Mouse (Mus musculus) ovary, adult 18-20 months (tissue): ENCODE results near the gene Prss1.
"Not testable (repeated sequence)": the region's sequence is repeated elsewhere in the genome, so short reads cannot be mapped to it uniquely, and the experiment has no call there.

Source experiments
- DNase-seq: peaks from one replicate; pipeline ENCODE4 v3.0.0; 2022; ENCODE audit warnings: low spot score, mixed read lengths

Gene Prss1

GRCm38 (mm10) chr6:41458632-41459031, at the start of gene Prss1:
Gene Prss1 (plus strand): TSS chr6:41458932.
- DNase-seq = not testable (repeated sequence)

GRCm38 (mm10) chr6:41442261-41442660, 16.5 kb upstream of the Prss1 start:
- not testable (repeated sequence) for DNase-seq

- DNase-seq = not testable (repeated sequence)
These were observed 12.7 kb upstream of the Prss1 start, which contains the start of gene Gm10334 for GRCm38 (mm10) chr6:41446045-41446444. Gene Gm10334 (minus strand): TSS chr6:41446145.

- no peak for DNase-seq
These were observed 40.6 kb downstream of the Prss1 start for GRCm38 (mm10) chr6:41499374-41499773.

GRCm38 (mm10) chr6:41504915-41505314, 46.2 kb downstream of the Prss1 start:
- DNase-seq = no peak

- no peak for DNase-seq
These were observed 46.6 kb downstream of the Prss1 start for GRCm38 (mm10) chr6:41505323-41505722.
